Mouse (Mus musculus): ENCODE results near the gene Serpinb1b. TPM values are rescaled to one million over a fixed set of nuclear protein-coding genes. Genes with fewer than 3 reads are reported as not detected.
A peak's percentile ranks its signal among the peaks of the same experiment; 100 is the strongest.

Gene Serpinb1b
- polyA plus RNA-seq, 1 experiment: 9.1 TPM

DNA sequence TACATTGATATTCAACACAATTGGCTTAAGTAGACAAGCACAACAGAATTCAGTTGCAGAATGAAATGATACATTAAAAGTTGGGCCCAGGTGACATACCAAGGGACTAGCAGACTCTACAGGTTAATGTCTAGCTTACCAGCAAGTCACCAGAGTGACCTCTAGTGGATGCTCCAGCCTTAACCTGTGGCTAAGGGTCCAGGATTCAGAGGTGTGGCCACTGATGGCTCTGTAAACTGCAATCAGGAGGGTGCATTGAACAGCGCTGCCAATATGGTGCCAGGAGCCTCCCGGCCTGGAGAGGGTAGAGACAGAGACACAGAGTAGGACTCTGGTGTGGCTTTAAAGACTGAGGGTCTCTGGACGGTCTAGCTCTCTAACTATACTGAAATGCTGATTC lies 2.0 kb downstream of the Serpinb1b start:
- no peak overlapping the region for H3K4me3 ChIP-seq (replicated peaks; ENCODE audit: insufficient read depth, low read depth, low read length)
- H3K27me3 ChIP-seq (ENCODE audit: control insufficient read depth, insufficient read depth, low read length): no peaks in the 10 kb centered on the region
- no peak overlapping the region for H3K27ac ChIP-seq (ENCODE audit: insufficient read depth, low read length)
- 32% methylated on average over 3 of the region's 3 CpGs for WGBS
- DNase-seq: peak; percentile 18 to 20
- peaks cover 16% of the 10 kb centered on the region for H3K4me1 ChIP-seq (ENCODE audit: control insufficient read depth, insufficient read depth, low read length)
- TF ChIP-seq POLR2A (IDR thresholded peaks at IDR 0.05; ENCODE audit: borderline replicate concordance, insufficient read depth, low read length): no peak
- TF ChIP-seq CTCF (IDR thresholded peaks at IDR 0.05; ENCODE audit: borderline replicate concordance, insufficient read depth, low read depth, low read length): peak; percentile 45; the same call in 1 of the 2 replicates

DNA sequence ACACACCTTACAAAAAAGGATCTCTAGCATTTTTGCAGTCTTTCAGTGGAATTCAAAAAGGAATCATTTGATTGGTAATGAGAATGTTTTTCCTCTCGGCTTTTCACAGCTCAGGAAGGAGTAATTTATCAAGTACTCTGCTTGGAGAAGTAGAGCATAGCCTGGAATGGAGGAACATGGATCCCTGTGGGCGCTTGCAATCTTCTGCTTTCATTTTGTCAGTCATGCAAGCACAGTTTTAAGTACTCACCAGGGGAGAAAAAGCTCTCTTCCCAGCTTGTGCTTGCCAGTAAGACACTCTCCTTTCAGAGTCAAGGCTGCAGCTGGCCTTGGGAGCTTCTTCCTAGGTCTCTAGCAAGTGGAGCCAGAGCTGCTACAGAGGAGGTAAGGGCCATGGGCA lies 5.5 kb downstream of the Serpinb1b start:
- no peak for TF ChIP-seq CTCF (IDR thresholded peaks at IDR 0.05; ENCODE audit: borderline replicate concordance, insufficient read depth, low read depth, low read length)
- no peak for TF ChIP-seq POLR2A (IDR thresholded peaks at IDR 0.05; ENCODE audit: borderline replicate concordance, insufficient read depth, low read length)
- no peak for DNase-seq
- Histone ChIP-seq H3K4me1 (ENCODE audit: control insufficient read depth, insufficient read depth, low read length) (peaks cover 23% of the 10 kb centered on the region), H3K4me3 (replicated peaks; ENCODE audit: insufficient read depth, low read depth, low read length) (no peak overlapping the region), H3K27ac (ENCODE audit: insufficient read depth, low read length) (no peak overlapping the region), H3K27me3 (ENCODE audit: control insufficient read depth, insufficient read depth, low read length) (no peaks in the 10 kb centered on the region)
- WGBS: 86% methylated on average over 2 of the region's 2 CpGs

DNA sequence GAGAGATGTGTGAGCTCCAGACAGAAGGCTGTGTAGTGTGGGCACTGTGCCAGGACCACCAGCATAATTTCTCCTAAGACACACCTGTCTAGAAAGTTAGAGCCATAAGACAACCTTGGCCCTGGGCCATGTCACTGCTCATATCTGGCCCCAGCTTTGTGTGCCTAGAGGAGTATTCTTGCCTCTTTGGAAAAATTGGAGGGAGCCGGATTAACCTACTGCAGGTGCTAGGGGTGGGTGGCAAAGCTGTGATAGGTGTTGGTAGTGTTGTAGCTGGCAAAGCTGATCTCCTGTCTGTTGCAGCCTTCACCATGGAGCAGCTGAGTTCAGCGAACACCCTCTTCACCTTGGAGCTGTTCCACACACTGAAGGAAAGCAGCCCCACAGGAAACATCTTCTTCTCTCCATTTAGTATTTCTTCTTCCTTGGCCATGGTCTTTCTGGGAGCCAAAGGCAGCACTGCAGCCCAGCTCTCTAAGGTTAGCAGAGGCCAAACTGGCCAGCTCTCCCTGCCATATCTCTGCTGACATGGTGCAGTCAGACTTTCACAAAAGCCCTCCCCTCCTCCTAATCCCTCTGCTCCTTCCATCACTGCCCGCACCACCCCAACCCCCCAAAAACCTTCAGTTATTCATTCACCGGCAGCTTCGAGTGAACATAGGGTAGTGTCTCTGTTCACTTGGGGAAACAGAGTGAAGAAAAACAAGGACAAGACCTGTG lies 6.8 kb downstream of the Serpinb1b start:
- DNase-seq: peak; percentile 22 to 29
- Histone ChIP-seq H3K4me3 (replicated peaks; ENCODE audit: insufficient read depth, low read depth, low read length) (no peak overlapping the region), H3K4me1 (ENCODE audit: control insufficient read depth, insufficient read depth, low read length) (peaks cover 23% of the 10 kb centered on the region), H3K27me3 (ENCODE audit: control insufficient read depth, insufficient read depth, low read length) (no peaks in the 10 kb centered on the region), H3K27ac (ENCODE audit: insufficient read depth, low read length) (peak overlapping the region; percentile 79)
- WGBS: 9% methylated on average over 5 of the region's 5 CpGs
- TF ChIP-seq POLR2A (IDR thresholded peaks at IDR 0.05; ENCODE audit: borderline replicate concordance, insufficient read depth, low read length): no peak
- TF ChIP-seq CTCF (IDR thresholded peaks at IDR 0.05; ENCODE audit: borderline replicate concordance, insufficient read depth, low read depth, low read length): no peak

DNA sequence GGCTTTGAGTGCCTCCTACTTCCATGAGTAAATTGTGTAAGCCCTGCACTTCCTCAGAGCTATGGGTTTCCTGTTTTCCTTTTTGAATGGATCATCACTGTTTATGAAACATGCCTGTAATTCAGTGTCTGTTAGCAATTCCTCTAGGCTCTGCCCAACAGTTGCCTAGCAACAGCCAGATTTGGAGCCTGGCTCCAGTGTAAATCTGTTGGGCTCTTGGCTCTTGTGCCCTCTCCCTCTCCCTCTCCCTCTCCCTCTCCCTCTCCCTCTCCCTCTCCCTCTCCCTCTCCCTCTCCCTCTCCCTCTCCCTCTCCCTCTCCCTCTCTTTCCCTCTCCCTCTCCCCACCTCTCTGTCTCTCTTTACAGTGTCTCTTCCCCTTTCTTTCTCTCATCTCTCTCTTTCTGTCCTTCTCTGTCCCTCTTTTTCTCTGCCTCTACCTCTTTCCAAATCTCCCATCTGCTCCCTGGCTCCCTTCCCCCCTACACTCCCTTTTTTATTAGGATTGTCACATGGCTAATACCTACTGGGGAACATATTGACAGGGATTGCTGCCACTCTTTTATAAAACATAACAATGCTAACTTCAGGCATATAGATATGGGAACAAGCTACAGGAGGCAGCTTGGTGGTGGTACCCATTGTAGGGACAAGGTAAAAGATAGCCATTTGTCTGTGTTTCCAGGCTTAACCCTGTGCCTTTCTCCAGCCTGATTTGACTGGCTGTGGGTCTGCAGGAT lies 7.5 kb downstream of the Serpinb1b start:
- H3K27me3 ChIP-seq (ENCODE audit: control insufficient read depth, insufficient read depth, low read length): no peaks in the 10 kb centered on the region
- peaks cover 20% of the 10 kb centered on the region for H3K4me1 ChIP-seq (ENCODE audit: control insufficient read depth, insufficient read depth, low read length)
- no peak overlapping the region for H3K4me3 ChIP-seq (replicated peaks; ENCODE audit: insufficient read depth, low read depth, low read length)
- H3K27ac ChIP-seq (ENCODE audit: insufficient read depth, low read length): peak overlapping the region; percentile 79
- TF ChIP-seq POLR2A (IDR thresholded peaks at IDR 0.05; ENCODE audit: borderline replicate concordance, insufficient read depth, low read length): no peak
- TF ChIP-seq CTCF (IDR thresholded peaks at IDR 0.05; ENCODE audit: borderline replicate concordance, insufficient read depth, low read depth, low read length): no peak
- peak; percentile 52 to 79 for DNase-seq

DNA sequence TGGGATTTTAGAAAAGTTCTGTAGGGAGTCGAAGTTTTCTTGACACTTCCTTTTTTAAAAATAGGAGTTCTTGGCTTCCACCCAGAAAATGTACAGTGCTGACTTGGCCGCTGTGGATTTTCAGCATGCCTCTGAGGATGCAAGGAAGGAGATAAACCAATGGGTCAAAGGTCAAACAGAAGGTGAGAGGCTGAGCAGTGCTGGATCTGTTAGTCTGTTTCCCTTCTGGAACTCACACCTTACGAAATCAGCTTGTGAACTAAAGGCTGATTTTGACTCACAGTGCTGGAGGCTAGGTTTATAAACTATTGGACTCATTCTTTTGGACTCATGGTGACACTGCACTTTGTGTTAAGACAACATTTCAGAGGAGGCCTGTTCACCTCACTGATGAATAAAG lies 11.2 kb downstream of the Serpinb1b start:
- no peaks in the 10 kb centered on the region for H3K27me3 ChIP-seq (ENCODE audit: control insufficient read depth, insufficient read depth, low read length)
- no peak for TF ChIP-seq CTCF (IDR thresholded peaks at IDR 0.05; ENCODE audit: borderline replicate concordance, insufficient read depth, low read depth, low read length)
- TF ChIP-seq POLR2A (IDR thresholded peaks at IDR 0.05; ENCODE audit: borderline replicate concordance, insufficient read depth, low read length): no peak
- 75% methylated on average over 3 of the region's 3 CpGs for WGBS
- peaks cover 15% of the 10 kb centered on the region for H3K4me1 ChIP-seq (ENCODE audit: control insufficient read depth, insufficient read depth, low read length)
- H3K27ac ChIP-seq (ENCODE audit: insufficient read depth, low read length): no peak overlapping the region
- no peak for DNase-seq
- no peak overlapping the region for H3K4me3 ChIP-seq (replicated peaks; ENCODE audit: insufficient read depth, low read depth, low read length)

DNA sequence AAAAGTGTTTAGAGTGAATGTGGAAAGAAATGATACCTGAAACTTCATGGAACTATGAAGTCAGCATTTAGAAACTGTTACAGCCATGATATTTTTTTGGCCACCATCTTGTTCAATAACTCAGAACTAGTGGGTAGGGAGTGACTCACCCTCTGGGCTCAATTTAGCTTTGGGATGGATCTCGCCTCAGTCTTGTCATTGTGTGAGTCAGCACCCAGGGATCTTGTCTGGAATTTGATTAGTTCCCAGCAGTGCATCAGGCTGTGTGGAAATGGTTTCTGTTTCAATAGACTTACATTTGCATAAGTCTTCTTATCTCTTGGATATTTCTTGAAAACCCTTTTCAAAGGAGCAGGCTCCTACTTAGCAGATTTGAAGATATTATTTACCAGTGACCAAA lies 12.2 kb downstream of the Serpinb1b start:
- no peak for TF ChIP-seq CTCF (IDR thresholded peaks at IDR 0.05; ENCODE audit: borderline replicate concordance, insufficient read depth, low read depth, low read length)
- TF ChIP-seq POLR2A (IDR thresholded peaks at IDR 0.05; ENCODE audit: borderline replicate concordance, insufficient read depth, low read length): no peak
- no peak for DNase-seq
- Histone ChIP-seq H3K4me1 (ENCODE audit: control insufficient read depth, insufficient read depth, low read length) (peaks cover 6% of the 10 kb centered on the region; the same call in 1 of the 2 replicates), H3K27ac (ENCODE audit: insufficient read depth, low read length) (no peak overlapping the region), H3K27me3 (ENCODE audit: control insufficient read depth, insufficient read depth, low read length) (no peaks in the 10 kb centered on the region), H3K4me3 (replicated peaks; ENCODE audit: insufficient read depth, low read depth, low read length) (no peak overlapping the region)
- WGBS: 37% methylated on average over 1 of the region's 1 CpGs

DNA sequence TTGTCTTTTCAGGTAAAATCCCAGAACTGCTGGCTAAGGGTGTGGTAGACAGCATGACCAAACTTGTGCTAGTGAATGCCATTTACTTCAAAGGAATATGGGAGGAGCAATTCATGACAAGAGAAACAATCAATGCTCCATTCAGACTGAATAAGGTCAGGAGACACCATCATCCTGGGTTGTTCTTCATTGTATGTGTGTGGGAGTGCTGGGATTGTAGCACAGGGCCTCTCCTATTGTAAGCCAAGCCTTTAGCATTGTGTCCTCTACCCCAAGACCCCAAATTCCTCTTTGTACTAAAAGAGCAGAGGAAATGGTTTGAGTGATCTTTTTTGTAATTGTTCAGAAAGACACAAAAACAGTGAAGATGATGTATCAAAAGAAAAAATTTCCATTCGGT lies 12.9 kb downstream of the Serpinb1b start:
- Histone ChIP-seq H3K4me1 (ENCODE audit: control insufficient read depth, insufficient read depth, low read length) (peaks cover 2% of the 10 kb centered on the region; the same call in 1 of the 2 replicates), H3K4me3 (replicated peaks; ENCODE audit: insufficient read depth, low read depth, low read length) (no peak overlapping the region), H3K27me3 (ENCODE audit: control insufficient read depth, insufficient read depth, low read length) (no peaks in the 10 kb centered on the region), H3K27ac (ENCODE audit: insufficient read depth, low read length) (no peak overlapping the region)
- 100% methylated on average over 1 of the region's 1 CpGs for WGBS
- TF ChIP-seq CTCF (IDR thresholded peaks at IDR 0.05; ENCODE audit: borderline replicate concordance, insufficient read depth, low read depth, low read length) (no peak), POLR2A (IDR thresholded peaks at IDR 0.05; ENCODE audit: borderline replicate concordance, insufficient read depth, low read length) (no peak)
- no peak for DNase-seq

DNA sequence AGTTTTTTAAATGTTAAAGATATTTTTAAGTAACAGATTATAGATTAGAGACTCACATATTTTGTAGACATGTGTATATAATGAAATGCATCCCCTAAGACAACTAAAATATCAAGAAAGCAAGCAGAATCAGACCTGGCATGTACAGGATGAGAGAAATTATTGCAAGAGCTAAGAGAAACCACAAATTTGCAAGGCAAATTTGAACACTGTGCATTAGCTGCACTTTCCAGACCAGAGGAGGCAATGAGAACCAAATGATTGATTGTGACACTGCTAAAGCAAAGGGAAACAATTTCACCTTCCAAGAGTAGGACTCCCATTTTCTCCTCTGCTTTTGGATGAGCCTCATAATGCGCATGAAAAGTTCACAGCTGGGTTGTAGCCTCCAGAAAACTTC lies 17.2 kb downstream of the Serpinb1b start:
- Histone ChIP-seq H3K4me1 (ENCODE audit: control insufficient read depth, insufficient read depth, low read length) (no peaks in the 10 kb centered on the region), H3K27ac (ENCODE audit: insufficient read depth, low read length) (no peak overlapping the region), H3K4me3 (replicated peaks; ENCODE audit: insufficient read depth, low read depth, low read length) (no peak overlapping the region), H3K27me3 (ENCODE audit: control insufficient read depth, insufficient read depth, low read length) (no peaks in the 10 kb centered on the region)
- 86% methylated on average over 1 of the region's 1 CpGs for WGBS
- no peak for DNase-seq
- TF ChIP-seq CTCF (IDR thresholded peaks at IDR 0.05; ENCODE audit: borderline replicate concordance, insufficient read depth, low read depth, low read length): no peak
- TF ChIP-seq POLR2A (IDR thresholded peaks at IDR 0.05; ENCODE audit: borderline replicate concordance, insufficient read depth, low read length): no peak

Measured in cerebellum, adult 2 months (tissue).